Mouse (Mus musculus) hindbrain, embryonic 10.5 days (tissue): ENCODE data around the gene Srp54a. TPM values are rescaled to one million over a fixed set of nuclear protein-coding genes. Genes with fewer than 3 reads are reported as not detected.
"Not testable (repeated sequence)": the region's sequence is repeated elsewhere in the genome, so short reads cannot be mapped to it uniquely, and the experiment has no call there.

Source experiments
- DNase-seq: peaks from one replicate; pipeline ENCODE4 v3.0.0-alpha.2; 2017; ENCODE audit warnings: low spot score
- H3K27ac ChIP-seq: fragments of 300-500 bp; sonication (generic); 2 replicates; pipeline ENCODE4 v1.5.1; 2016; ENCODE audit warnings: mild to moderate bottlenecking, moderate library complexity
- H3K27me3 ChIP-seq: fragments of 300-500 bp; sonication (generic); 2 replicates; pipeline ENCODE4 v1.6.1; 2016; ENCODE audit warnings: mild to moderate bottlenecking; ENCODE audit not compliant: poor library complexity, insufficient read depth, severe bottlenecking
- H3K36me3 ChIP-seq: fragments of 300-500 bp; sonication (generic); 2 replicates; pipeline ENCODE4 v1.6.1; 2016; ENCODE audit warnings: mild to moderate bottlenecking, moderate library complexity
- H3K4me1 ChIP-seq: fragments of 300-500 bp; sonication (generic); replicated peaks from 2 replicates; pipeline ENCODE4 v1.6.1; 2016; ENCODE audit warnings: mild to moderate bottlenecking
- H3K4me3 ChIP-seq: fragments of 300-500 bp; sonication (generic); 2 replicates; pipeline ENCODE4 v1.5.1; 2016; ENCODE audit warnings: mild to moderate bottlenecking, moderate library complexity
- H3K9me3 ChIP-seq: fragments of 300-500 bp; sonication (generic); 2 replicates; pipeline ENCODE4 v1.6.1; 2016; ENCODE audit warnings: mild to moderate bottlenecking, moderate library complexity
- WGBS: fragments of 180-500 bp; shearing (Covaris S2); methylation state at CpG from one replicate; pipeline ENCODE4 v1.1.7; 2016; 5-methylcytosine and 5-hydroxymethylcytosine counted together
- polyA plus RNA-seq: library from polyadenylated mRNA; unstranded; fragments of >200 nt; fragmentation: Nextera tagmentation; extraction: Ambion mirVana; gene quantifications from 2 replicates; pipeline ENCODE4 v1.2.1, GENCODE M21; 2016

Gene Srp54a
- polyA plus RNA-seq, 1 experiment from 2014 or later, result 98.3 TPM

- H3K27ac ChIP-seq, result no peak overlapping the region
- peaks cover 24% of the 10 kb centered on the region for H3K36me3 ChIP-seq
- WGBS, result 91% methylated on average over 1 of the region's 1 CpGs
- H3K9me3 ChIP-seq, result no peaks in the 10 kb centered on the region
- no peaks in the 10 kb centered on the region for H3K4me1 ChIP-seq
- no peak for DNase-seq
- H3K27me3 ChIP-seq, result no peaks in the 10 kb centered on the region
- no peak overlapping the region for H3K4me3 ChIP-seq
Observed at GRCm38 (mm10) chr12:55062141-55062540, 17.9 kb upstream of the Srp54a start.

- DNase-seq, result no peak
- WGBS, result 71% methylated on average over 4 of the region's 4 CpGs
- Histone ChIP-seq H3K9me3 (no peaks in the 10 kb centered on the region), H3K36me3 (peaks cover 13% of the 10 kb centered on the region), H3K4me3 (no peak overlapping the region), H3K27ac (no peak overlapping the region), H3K27me3 (no peaks in the 10 kb centered on the region), H3K4me1 (no peaks in the 10 kb centered on the region)
Observed at GRCm38 (mm10) chr12:55072495-55072894, 7.6 kb upstream of the Srp54a start.

GRCm38 (mm10) chr12:55073686-55074085 lies 6.4 kb upstream of the Srp54a start:
- H3K4me3 ChIP-seq, result no peak overlapping the region
- H3K27ac ChIP-seq, result no peak overlapping the region
- no peaks in the 10 kb centered on the region for H3K9me3 ChIP-seq
- no peaks in the 10 kb centered on the region for H3K27me3 ChIP-seq
- H3K36me3 ChIP-seq, result peaks cover 8% of the 10 kb centered on the region
- no peak for DNase-seq
- WGBS, result 95% methylated on average over 7 of the region's 7 CpGs
- no peaks in the 10 kb centered on the region for H3K4me1 ChIP-seq

- H3K27me3 ChIP-seq, result no peaks in the 10 kb centered on the region
- no peak for DNase-seq
- no peaks in the 10 kb centered on the region for H3K9me3 ChIP-seq
- H3K36me3 ChIP-seq, result peaks cover 8% of the 10 kb centered on the region
- WGBS, result 92% methylated on average over 2 of the region's 2 CpGs
- H3K4me3 ChIP-seq, result no peak overlapping the region
- H3K4me1 ChIP-seq, result peaks cover 7% of the 10 kb centered on the region; the same call in 1 of the 2 replicates
- H3K27ac ChIP-seq, result no peak overlapping the region
Observed at GRCm38 (mm10) chr12:55075296-55075695, 4.8 kb upstream of the Srp54a start.

- not testable (repeated sequence) for H3K4me3 ChIP-seq, H3K9me3 ChIP-seq, DNase-seq
Observed at GRCm38 (mm10) chr12:55078706-55079105, 1.4 kb upstream of the Srp54a start.

GRCm38 (mm10) chr12:55080601-55080942 lies 510 bp downstream of the Srp54a start:
- not testable (repeated sequence) for DNase-seq, H3K4me1 ChIP-seq, H3K27me3 ChIP-seq, H3K36me3 ChIP-seq, H3K9me3 ChIP-seq
- H3K27ac ChIP-seq, result peak overlapping the region; percentile 88
- peak overlapping the region; percentile 72 for H3K4me3 ChIP-seq
- under 1% methylated on average over 25 of the region's 25 CpGs for WGBS

More at GRCm38 (mm10) chr12:55078706-55079105, 1.4 kb upstream of the Srp54a start:
- 64% methylated on average over 2 of the region's 2 CpGs for whole genome bisulfite sequencing
- not testable (repeated sequence) for H3K27ac ChIP-seq, H3K4me1 ChIP-seq, H3K36me3 ChIP-seq, H3K27me3 ChIP-seq

DNA sequence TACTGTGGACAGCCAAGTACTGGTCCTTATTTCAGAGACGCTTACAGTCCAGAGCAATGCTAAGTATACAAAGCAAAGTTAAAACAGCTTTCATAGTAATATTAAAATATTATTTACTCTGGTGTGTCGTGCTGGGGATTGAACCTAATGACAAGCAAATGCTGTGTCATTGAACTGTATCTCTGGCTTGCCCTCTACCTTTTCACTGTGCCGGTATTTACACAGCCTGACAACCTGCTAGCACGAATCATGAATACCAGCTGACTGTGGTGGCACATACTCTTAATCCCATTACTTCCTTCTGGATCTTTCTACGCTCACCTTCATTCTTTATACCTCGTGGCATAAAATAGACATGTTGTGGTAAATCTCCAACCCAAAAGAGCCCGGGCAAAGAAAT lies 12.1 kb downstream of the Srp54a start:
- not testable (repeated sequence) for DNase-seq, H3K4me3 ChIP-seq, H3K36me3 ChIP-seq, H3K27me3 ChIP-seq, H3K27ac ChIP-seq, H3K9me3 ChIP-seq, H3K4me1 ChIP-seq
- WGBS, result 95% methylated on average over 2 of the region's 7 CpGs

- not testable (repeated sequence) for H3K9me3 ChIP-seq, DNase-seq
- no CpG with 5 or more reads among the region's 7 CpGs for WGBS
Observed at GRCm38 (mm10) chr12:55112616-55113015, 32.6 kb downstream of the Srp54a start.

GRCm38 (mm10) chr12:55124242-55124641 lies 44.2 kb downstream of the Srp54a start, which contains the start of gene Fam177a:
Gene Fam177a, plus strand, starts transcription at chr12:55124469.
- not testable (repeated sequence) for H3K9me3 ChIP-seq
- WGBS, result no CpG with 5 or more reads among the region's 40 CpGs

More at GRCm38 (mm10) chr12:55112616-55113015, 32.6 kb downstream of the Srp54a start:
- H3K4me1 ChIP-seq, H3K36me3 ChIP-seq, H3K27ac ChIP-seq, H3K4me3 ChIP-seq, H3K27me3 ChIP-seq: not testable (repeated sequence)

DNA sequence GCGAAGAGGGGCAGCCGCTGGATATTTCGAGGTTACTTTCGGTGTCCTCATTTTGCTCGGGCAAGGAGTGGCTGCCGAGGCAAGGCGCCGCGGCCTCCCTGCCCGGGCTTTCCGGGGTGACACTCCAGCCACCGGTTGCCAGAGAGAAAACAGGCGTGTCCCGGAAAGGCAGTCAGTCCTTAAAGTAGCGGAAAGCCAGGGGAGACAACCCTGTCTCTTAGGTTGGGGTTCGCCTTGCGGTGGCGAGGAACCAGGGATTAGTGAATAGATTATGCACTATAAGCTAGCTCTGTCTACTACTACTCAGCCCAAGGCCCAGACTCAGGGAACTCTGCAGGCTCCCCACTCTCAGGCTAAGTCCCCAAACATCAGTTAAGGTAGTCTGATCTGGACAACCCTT lies 44.7 kb downstream of the Srp54a start:
- not testable (repeated sequence) for H3K4me1 ChIP-seq, H3K4me3 ChIP-seq, H3K9me3 ChIP-seq, H3K36me3 ChIP-seq, DNase-seq, H3K27ac ChIP-seq, H3K27me3 ChIP-seq
- WGBS, result no CpG with 5 or more reads among the region's 18 CpGs

More at GRCm38 (mm10) chr12:55124242-55124641, 44.2 kb downstream of the Srp54a start, which contains the start of gene Fam177a:
- not testable (repeated sequence) for DNase-seq, H3K36me3 ChIP-seq, H3K27me3 ChIP-seq, H3K4me1 ChIP-seq, H3K27ac ChIP-seq, H3K4me3 ChIP-seq

DNA sequence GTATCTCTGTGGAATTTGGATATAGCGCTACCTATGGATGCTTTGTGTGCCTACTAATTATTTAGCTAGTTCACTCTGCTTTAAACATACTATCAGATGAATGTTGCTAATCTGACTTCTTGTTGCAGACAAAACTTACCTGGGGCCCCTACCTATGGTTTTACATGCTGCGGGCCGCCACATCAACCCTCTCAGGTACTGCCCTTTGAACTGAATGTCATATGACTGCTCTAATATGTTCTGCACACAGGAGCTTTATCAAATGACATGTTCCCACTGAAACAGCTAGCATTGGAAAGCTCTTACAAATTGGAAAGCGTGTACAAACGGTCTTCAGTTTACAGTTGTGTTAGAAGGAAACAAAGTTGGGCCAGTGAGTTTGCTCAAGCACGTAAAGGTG lies 55.5 kb downstream of the Srp54a start:
- not testable (repeated sequence) for H3K4me1 ChIP-seq, H3K27me3 ChIP-seq, H3K36me3 ChIP-seq, DNase-seq, H3K9me3 ChIP-seq, H3K4me3 ChIP-seq, H3K27ac ChIP-seq
- no CpG with 5 or more reads among the region's 6 CpGs for WGBS

- not testable (repeated sequence) for H3K4me3 ChIP-seq, H3K9me3 ChIP-seq, H3K27me3 ChIP-seq, H3K36me3 ChIP-seq, H3K27ac ChIP-seq, H3K4me1 ChIP-seq, DNase-seq
- WGBS, result no CpG with 5 or more reads among the region's 6 CpGs
Observed at GRCm38 (mm10) chr12:55137859-55138258, 57.8 kb downstream of the Srp54a start.

DNA sequence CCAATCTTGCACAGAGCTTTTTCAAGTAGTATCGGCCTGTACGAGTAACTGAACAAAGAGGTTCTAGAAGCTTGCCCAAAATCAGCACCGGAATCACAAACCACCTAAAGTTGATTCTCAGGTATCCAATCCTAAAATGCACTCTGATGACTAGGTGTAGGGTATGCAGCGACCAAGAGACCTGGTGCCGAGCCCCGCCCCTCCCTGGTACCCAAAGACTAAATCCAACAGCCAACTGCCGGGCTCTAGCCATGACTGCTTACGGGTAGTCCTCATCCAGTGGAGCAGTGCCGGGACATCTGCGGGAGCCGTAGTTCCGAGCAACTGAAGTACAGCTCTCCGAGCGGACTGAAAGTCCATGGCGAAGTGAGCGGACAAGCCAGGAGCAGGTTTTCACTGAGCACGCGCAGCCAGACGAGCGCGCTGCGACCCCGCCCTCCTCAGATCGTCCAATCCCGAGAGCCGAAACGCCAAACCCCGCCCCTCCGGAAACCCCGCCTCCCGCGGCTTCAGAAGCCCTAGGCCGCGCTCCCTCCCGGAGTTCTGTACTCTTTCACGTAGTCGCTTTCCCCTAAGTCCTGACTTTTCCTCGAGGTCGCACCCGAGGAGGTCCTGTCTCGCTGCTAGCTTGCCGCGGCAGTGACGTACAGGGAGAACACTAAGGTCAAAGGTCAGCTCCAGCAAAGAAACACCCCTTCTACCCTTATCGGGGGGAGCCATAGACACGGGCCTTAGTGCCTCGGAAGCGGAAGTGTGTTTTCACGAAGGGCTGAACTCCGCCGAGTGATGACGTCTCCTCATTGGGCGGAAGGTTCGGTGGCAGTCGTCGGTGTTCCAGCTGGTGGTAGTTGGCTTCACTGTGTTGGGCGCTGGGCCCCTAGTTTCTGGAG lies 74.7 kb downstream of the Srp54a start, which contains the start of gene Srp54b:
Gene Srp54b (plus strand): TSS at position 546 of the 890 bp plus-strand sequence.
- H3K36me3 ChIP-seq, H3K27me3 ChIP-seq, H3K9me3 ChIP-seq, H3K27ac ChIP-seq, DNase-seq, H3K4me1 ChIP-seq: not testable (repeated sequence)
- no CpG with 5 or more reads among the region's 57 CpGs for WGBS
- H3K4me3 ChIP-seq, result peak within 1 kb of the TSS; percentile 42
